Mouse (Mus musculus): Measurements from ENCODE around the gene Grm4.

DNA sequence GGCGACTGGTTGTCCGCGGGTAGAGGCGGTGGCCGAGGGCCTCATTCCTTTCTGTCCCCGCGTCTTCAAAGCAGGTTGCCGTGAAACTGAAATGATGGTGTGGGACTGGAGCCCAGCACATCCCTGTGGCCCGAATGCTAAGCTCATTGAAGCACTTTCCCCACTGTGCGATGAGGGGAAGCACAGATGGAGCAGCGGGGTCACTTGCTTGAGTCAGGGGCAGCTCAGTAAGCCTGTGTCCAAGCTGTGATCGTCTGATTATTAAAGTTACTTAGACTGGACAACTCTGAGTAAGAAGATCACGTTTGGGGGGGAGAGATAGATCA is 44.7 kb upstream of the Grm4 start:
- TF ChIP-seq CTCF (IDR thresholded peaks at IDR 0.05; ENCODE audit: borderline replicate concordance, insufficient read depth, low read length) = no peak
- TF ChIP-seq POLR2A (IDR thresholded peaks at IDR 0.05; ENCODE audit: low read depth, low read length) = peak; percentile 75
